Mouse (Mus musculus) liver, postnatal 0 days (tissue): ENCODE data around the gene Hoxa11.

Source experiments
- CTCF ChIP-seq: sonication (generic); IDR thresholded peaks from 2 replicates; pipeline ENCODE4 v1.5.1; 2016; ENCODE audit warnings: antibody characterized with exemption, low read depth
- EP300 ChIP-seq: IDR thresholded peaks from 2 replicates; pipeline ENCODE4 v1.6.1; 2016; ENCODE audit warnings: antibody characterized with exemption, low read depth, mild to moderate bottlenecking

DNA sequence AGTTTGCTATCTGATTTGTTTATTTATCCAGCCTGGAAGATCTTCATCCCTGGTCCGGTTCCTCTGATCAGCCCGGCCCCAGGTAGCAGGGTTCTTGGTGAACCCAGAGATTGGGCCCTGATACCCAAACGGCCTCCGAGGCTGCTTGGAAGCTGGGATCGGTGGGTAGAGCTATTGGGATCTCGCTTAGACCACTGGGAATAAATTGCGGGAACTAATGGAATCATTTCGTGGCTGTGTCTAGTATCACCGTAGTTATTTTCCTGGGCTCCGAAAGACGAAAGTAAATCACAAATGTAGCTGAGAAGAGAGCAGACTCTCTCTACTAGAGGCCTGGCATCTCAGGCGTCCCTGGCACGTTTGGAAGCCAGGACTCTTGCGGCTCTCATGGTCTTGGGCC is 40.4 kb downstream of the Hoxa11 start:
- TF ChIP-seq CTCF (no peak), EP300 (no peak)
